Mouse (Mus musculus) MEL (cell line): ENCODE measurements around the gene Usp22.

Experiments used
- CHD2 ChIP-seq: IDR thresholded peaks from 2 replicates; pipeline ENCODE4 v1.6.1; 2011; ENCODE audit warnings: low read length, improper control_type of control experiment
- CTCF ChIP-seq, 3 experiments: IDR thresholded peaks in 2 of 3; conservative IDR thresholded peaks in 1 of 3; 2 replicates each; pipeline ENCODE4 v1.5.1; 2011 to 2012; ENCODE audit warnings: low read length in 3 of 3, low read depth in 2 of 3, mild to moderate bottlenecking in 2 of 3, improper control_type of control experiment in 1 of 3, inconsistent platforms in 1 of 3, mixed read lengths in 1 of 3, moderate library complexity in 1 of 3; ENCODE audit not compliant: control insufficient read depth in 1 of 3, insufficient read depth in 1 of 3, poor library complexity in 1 of 3, severe bottlenecking in 1 of 3
- EP300 ChIP-seq, 2 experiments: IDR thresholded peaks; 2 replicates each; pipeline ENCODE4 v1.6.1; 2011; ENCODE audit warnings: improper control_type of control experiment in 2 of 2, low read length in 2 of 2, low read depth in 1 of 2, mild to moderate bottlenecking in 1 of 2
- GATA1 ChIP-seq: IDR thresholded peaks from 2 replicates; pipeline ENCODE4 v1.6.1; 2011; ENCODE audit warnings: low read depth, low read length, improper control_type of control experiment
- JUND ChIP-seq: IDR thresholded peaks from 2 replicates; pipeline ENCODE4 v1.6.1; 2011; ENCODE audit warnings: low read depth, mild to moderate bottlenecking, improper control_type of control experiment, low read length
- MAFK ChIP-seq: IDR thresholded peaks from 2 replicates; pipeline ENCODE4 v1.6.1; 2011; ENCODE audit warnings: low read depth, mild to moderate bottlenecking, low read length, improper control_type of control experiment, borderline replicate concordance
- MAZ ChIP-seq: IDR thresholded peaks from 2 replicates; pipeline ENCODE4 v1.6.1; 2012; ENCODE audit warnings: low read depth, mild to moderate bottlenecking, inconsistent platforms, low read length, improper control_type of control experiment
- MEF2A ChIP-seq: IDR thresholded peaks from 2 replicates; pipeline ENCODE4 v1.6.1; 2014; ENCODE audit warnings: low read depth, mild to moderate bottlenecking, inconsistent platforms, low read length, improper control_type of control experiment; ENCODE audit not compliant: poor library complexity, insufficient replicate concordance, severe bottlenecking; ENCODE audit errors: extremely low read depth
- MYB ChIP-seq: IDR thresholded peaks from 2 replicates; pipeline ENCODE4 v1.6.1; 2011; ENCODE audit warnings: mild to moderate bottlenecking, low read depth, low read length, improper control_type of control experiment
- POLR2A ChIP-seq, 2 experiments: IDR thresholded peaks; 2 replicates each; pipeline ENCODE4 v1.6.1; 2011 to 2012; ENCODE audit warnings: low read length in 2 of 2, mild to moderate bottlenecking in 2 of 2, control low read depth in 1 of 2, improper control_type of control experiment in 1 of 2, low read depth in 1 of 2, moderate library complexity in 1 of 2; ENCODE audit not compliant: control insufficient read depth in 1 of 2, insufficient read depth in 1 of 2, poor library complexity in 1 of 2
- RAD21 ChIP-seq: IDR thresholded peaks from 2 replicates; pipeline ENCODE4 v1.6.1; 2011; ENCODE audit warnings: mild to moderate bottlenecking, low read depth, low read length, improper control_type of control experiment
- RCOR1 ChIP-seq: IDR thresholded peaks from 2 replicates; pipeline ENCODE4 v1.6.1; 2012; ENCODE audit warnings: low read depth, mild to moderate bottlenecking, inconsistent platforms, low read length, improper control_type of control experiment
- TCF12 ChIP-seq: IDR thresholded peaks from 2 replicates; pipeline ENCODE4 v1.6.1; 2014; ENCODE audit warnings: low read depth, mild to moderate bottlenecking, inconsistent platforms, low read length, improper control_type of control experiment, moderate library complexity
- USF1 ChIP-seq: IDR thresholded peaks from 2 replicates; pipeline ENCODE4 v1.6.1; 2014; ENCODE audit warnings: low read depth, mild to moderate bottlenecking, inconsistent platforms, low read length, improper control_type of control experiment, moderate library complexity

DNA sequence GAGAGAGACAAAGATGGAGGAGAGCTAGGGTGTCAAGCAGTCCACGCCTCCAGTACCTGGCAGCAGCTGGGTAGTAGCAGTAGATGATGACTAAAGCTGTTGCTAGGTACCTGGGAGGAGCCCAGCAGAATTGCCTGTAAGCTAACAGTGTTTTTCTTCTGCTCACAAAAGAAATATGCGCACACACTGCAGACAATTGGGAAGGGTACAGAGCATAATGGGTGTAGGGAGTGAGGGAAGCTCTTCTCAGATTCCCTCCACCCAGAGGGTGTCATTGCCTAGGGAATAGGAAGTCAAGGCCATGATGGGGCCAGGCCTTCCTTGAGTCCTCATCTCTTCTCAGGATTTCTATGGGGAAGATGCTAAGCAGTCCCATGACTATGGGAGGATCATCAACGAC lies 41.1 kb upstream of the Usp22 start:
- no peak for TF ChIP-seq MEF2A
- TF ChIP-seq TCF12, result no peak
- TF ChIP-seq MYB, result no peak
- no peak for TF ChIP-seq MAZ
- TF ChIP-seq POLR2A (IDR thresholded peaks at IDR 0.05; ENCODE audit: control insufficient read depth in 1 of 2, insufficient read depth in 1 of 2, low read depth in 1 of 2, low read length in 2 of 2, poor library complexity in 1 of 2), result no peak
- TF ChIP-seq RCOR1, result no peak
- TF ChIP-seq GATA1, result no peak
- no peak for TF ChIP-seq EP300 (IDR thresholded peaks at IDR 0.05; ENCODE audit: low read depth in 1 of 2, low read length in 2 of 2)
- TF ChIP-seq JUND, result no peak
- no peak for TF ChIP-seq CTCF (IDR thresholded peaks at IDR 0.05 in 2 of 3, conservative IDR thresholded peaks at IDR 0.05 in 1 of 3; ENCODE audit: control insufficient read depth in 1 of 3, insufficient read depth in 1 of 3, low read depth in 2 of 3, low read length in 3 of 3, poor library complexity in 1 of 3, severe bottlenecking in 1 of 3)
- TF ChIP-seq USF1, result no peak
- TF ChIP-seq CHD2, result no peak
- no peak for TF ChIP-seq MAFK
- TF ChIP-seq RAD21, result no peak
